ENCODE assay signal across 25 mouse cellular contexts in genomic region chr16:42396596-42396995, GRCm38 (mm10). TPM values are rescaled to one million over a fixed set of nuclear protein-coding genes. Genes with fewer than 3 reads are reported as not detected.
A peak's percentile ranks its signal among the peaks of the same experiment; 100 is the strongest.
DNase-seq lines count a peak whose midpoint lies in the region; ATAC-seq lines count a peak whose summit lies in the region.
"Had no signal": no experiment of that assay in that cellular context is flagged by ENCODE, and none has a peak within 500 bp of the region (broad histone marks: within the 10 kb centered on the region; RNA-seq: fewer than 3 reads in every experiment).

No protein-coding gene starts in this region.

- H3K9me3 ChIP-seq in forebrain, embryonic 14.5 days (replicated peaks; ENCODE audit: control insufficient read depth, low read length) = no peaks in the 10 kb centered on the region
- H3K9me3 ChIP-seq in forebrain, embryonic 16.5 days (ENCODE audit: control insufficient read depth, low read length) = no peaks in the 10 kb centered on the region
- no peaks in the 10 kb centered on the region for H3K9me3 ChIP-seq in midbrain, embryonic 15.5 days
- no peaks in the 10 kb centered on the region for H3K9me3 ChIP-seq in midbrain, embryonic 10.5 days (replicated peaks)
- H3K9me3 ChIP-seq: embryonic facial prominence, embryonic 10.5 days; G1E; limb, embryonic 12.5 days; liver, embryonic 12.5 days had no signal

- H3K36me3 ChIP-seq in forebrain, embryonic 14.5 days (ENCODE audit: control insufficient read depth, insufficient read depth, low read length) = no peaks in the 10 kb centered on the region
- no peaks in the 10 kb centered on the region for H3K36me3 ChIP-seq in forebrain, embryonic 16.5 days (ENCODE audit: control insufficient read depth, insufficient read depth)
- no peaks in the 10 kb centered on the region for H3K36me3 ChIP-seq in midbrain, embryonic 15.5 days (replicated peaks)
- no peaks in the 10 kb centered on the region for H3K36me3 ChIP-seq in midbrain, embryonic 10.5 days
- H3K36me3 ChIP-seq: embryonic facial prominence, embryonic 10.5 days; G1E; limb, embryonic 12.5 days; liver, embryonic 12.5 days had no signal

- 67% methylated on average over 1 of the region's 1 CpGs for WGBS in forebrain, embryonic 14.5 days
- WGBS in forebrain, embryonic 16.5 days = 61% methylated on average over 1 of the region's 1 CpGs
- WGBS in midbrain, embryonic 15.5 days = 34% methylated on average over 1 of the region's 1 CpGs
- 65% methylated on average over 1 of the region's 1 CpGs for WGBS in midbrain, embryonic 10.5 days

- H3K27me3 ChIP-seq in forebrain, embryonic 14.5 days (replicated peaks; ENCODE audit: control insufficient read depth, insufficient read depth, low read length) = no peaks in the 10 kb centered on the region
- H3K27me3 ChIP-seq in forebrain, embryonic 16.5 days (replicated peaks; ENCODE audit: control insufficient read depth, insufficient read depth, low read length) = no peaks in the 10 kb centered on the region
- no peaks in the 10 kb centered on the region for H3K27me3 ChIP-seq in midbrain, embryonic 15.5 days (replicated peaks)
- no peaks in the 10 kb centered on the region for H3K27me3 ChIP-seq in midbrain, embryonic 10.5 days (ENCODE audit: low read depth, poor library complexity, severe bottlenecking)
- H3K27me3 ChIP-seq: limb, embryonic 12.5 days; liver, embryonic 12.5 days had no signal

- H3K27ac ChIP-seq in forebrain, embryonic 14.5 days (ENCODE audit: low read depth, low read length) = no peak overlapping the region
- H3K27ac ChIP-seq in forebrain, embryonic 16.5 days (ENCODE audit: low read length) = no peak overlapping the region
- H3K27ac ChIP-seq in midbrain, embryonic 15.5 days = peak overlapping the region; percentile 51
- no peak overlapping the region for H3K27ac ChIP-seq in midbrain, embryonic 10.5 days (replicated peaks)
- H3K27ac ChIP-seq: embryonic facial prominence, embryonic 10.5 days; kidney, postnatal 0 days; limb, embryonic 12.5 days; liver, embryonic 12.5 days had no signal

- intact Hi-C loops in gastrocnemius, postnatal 36 days (cut with DNase I) = no loop called here

- H3K4me1 ChIP-seq in forebrain, embryonic 14.5 days (ENCODE audit: control insufficient read depth, insufficient read depth, low read length) = no peaks in the 10 kb centered on the region
- H3K4me1 ChIP-seq in forebrain, embryonic 16.5 days (replicated peaks; ENCODE audit: control insufficient read depth, insufficient read depth, low read length) = 0 out of 2 replicates have a peak, but pooled peaks cover 3% of the 10 kb centered on the region
- peaks cover 9% of the 10 kb centered on the region for H3K4me1 ChIP-seq in midbrain, embryonic 15.5 days
- H3K4me1 ChIP-seq in midbrain, embryonic 10.5 days = peaks cover 17% of the 10 kb centered on the region
- H3K4me1 ChIP-seq: embryonic facial prominence, embryonic 10.5 days; limb, embryonic 12.5 days; liver, embryonic 12.5 days had no signal

- DNase-seq in forebrain, embryonic 14.5 days (ENCODE audit: low spot score) = peak; percentile 24
- DNase-seq in midbrain, embryonic 10.5 days (ENCODE audit: low spot score) = no peak
- DNase-seq in frontal cortex, postnatal 36 days (ENCODE audit: low spot score in 2 of 2) = peak; percentile 16 to 25
- DNase-seq in right cerebral cortex, postnatal 14 days = peak; percentile 10
- DNase-seq in thymus, postnatal 36 days = no peak
- no peak for DNase-seq in gastrocnemius, postnatal 36 days
- DNase-seq: adrenal gland, postnatal 14 days; cerebellum, adult 11-12 months; cerebellum, postnatal 14 days; gastrocnemius, postnatal 10 days; kidney, adult 11 months; layer of hippocampus, postnatal 36 days; lung, embryonic 14.5 days; lung, postnatal 36 days; thymus, postnatal 4 days had no signal

- no peak for ATAC-seq in forebrain, embryonic 14.5 days
- no peak for ATAC-seq in forebrain, embryonic 16.5 days
- ATAC-seq in midbrain, embryonic 15.5 days (replicated peaks) = 0 out of 2 replicates have a peak, but pooled peaks have one; percentile 39
- ATAC-seq: liver, embryonic 12.5 days had no signal

- no peak overlapping the region for H3K4me2 ChIP-seq in forebrain, embryonic 14.5 days (ENCODE audit: low read length)
- H3K4me2 ChIP-seq in forebrain, embryonic 16.5 days (ENCODE audit: low read length) = no peak overlapping the region
- H3K4me2 ChIP-seq in midbrain, embryonic 15.5 days = no peak overlapping the region
- H3K4me2 ChIP-seq: limb, embryonic 12.5 days; liver, embryonic 12.5 days; lung, embryonic 14.5 days had no signal

- H3K4me3 ChIP-seq in forebrain, embryonic 14.5 days (ENCODE audit: low read depth, low read length) = no peak overlapping the region
- no peak overlapping the region for H3K4me3 ChIP-seq in forebrain, embryonic 16.5 days (replicated peaks; ENCODE audit: low read length)
- no peak overlapping the region for H3K4me3 ChIP-seq in midbrain, embryonic 15.5 days
- no peak overlapping the region for H3K4me3 ChIP-seq in midbrain, embryonic 10.5 days
- H3K4me3 ChIP-seq: embryonic facial prominence, embryonic 10.5 days; limb, embryonic 12.5 days; liver, embryonic 12.5 days; myocyte had no signal

- H3K9ac ChIP-seq in forebrain, embryonic 14.5 days (ENCODE audit: low read length) = no peak overlapping the region
- H3K9ac ChIP-seq in forebrain, embryonic 16.5 days (replicated peaks; ENCODE audit: low read depth, low read length) = no peak overlapping the region
- no peak overlapping the region for H3K9ac ChIP-seq in midbrain, embryonic 15.5 days
- H3K9ac ChIP-seq: limb, embryonic 12.5 days; liver, embryonic 12.5 days; lung, embryonic 14.5 days had no signal

RNA-seq across cellular contexts. Expression of gene Gap43, which starts 56.1 kb away (rescaled TPM):
- polyA plus RNA-seq in forebrain, embryonic 14.5 days (2014; fragmentation: Nextera tagmentation; extraction: Ambion mirVana) = 829 and 974 TPM in 2 replicates
- polyA plus RNA-seq in forebrain, embryonic 16.5 days (2015; fragmentation: Nextera tagmentation; extraction: Ambion mirVana) = 719 and 966 TPM in 2 replicates
- 1,472 and 1,557 TPM in 2 replicates for polyA plus RNA-seq in midbrain, embryonic 15.5 days (2015; fragmentation: Nextera tagmentation; extraction: Ambion mirVana)
- 131 and 203 TPM in 2 replicates for polyA plus RNA-seq in midbrain, embryonic 10.5 days (2016; fragmentation: Nextera tagmentation; extraction: Ambion mirVana)
- total RNA-seq in gastrocnemius, postnatal 36 days (2021) = under 1 TPM in 1 of 2 experiments, not detected in 1; 0.41 TPM
- total RNA-seq: G1E; hematopoietic stem cell, adult 5-6 weeks; megakaryocyte-erythroid progenitor cell, adult 5-6 weeks had no signal
- polyA plus RNA-seq: G1E had no signal

Comparison
In these comparisons a context has a peak if more than half of its experiments do, and no peak if none do; other contexts are left out.
1. DNase-seq: peak in forebrain, embryonic 14.5 days (single experiment), frontal cortex, postnatal 36 days (2 of 2) and right cerebral cortex, postnatal 14 days (single experiment); none in midbrain, embryonic 10.5 days (single experiment), thymus, postnatal 36 days (0 of 2) and gastrocnemius, postnatal 36 days (0 of 2).